Mouse (Mus musculus) stomach, embryonic 15.5 days (tissue): Measurements from ENCODE around the gene Irak3. TPM values are rescaled to one million over a fixed set of nuclear protein-coding genes. Genes with fewer than 3 reads are reported as not detected.

Experiments
- ATAC-seq: fragments of 200-750 bp; cut with Nextera tagmentation; 2 replicates; pipeline ENCODE4 v1.8.0; 2017; ENCODE audit warnings: low read depth, moderate number of reproducible peaks, moderate TSS enrichment; ENCODE audit not compliant: insufficient read depth, low FRiP score
- H3K27ac ChIP-seq: fragments of 300-500 bp; sonication (generic); 2 replicates; pipeline ENCODE4 v1.5.1; 2015; ENCODE audit warnings: mild to moderate bottlenecking, inconsistent platforms
- H3K27me3 ChIP-seq: fragments of 300-500 bp; sonication (generic); replicated peaks from 2 replicates; pipeline ENCODE4 v1.6.1; 2015; ENCODE audit warnings: inconsistent platforms
- H3K36me3 ChIP-seq: fragments of 300-500 bp; sonication (generic); 2 replicates; pipeline ENCODE4 v1.6.1; 2015; ENCODE audit warnings: inconsistent platforms
- H3K4me1 ChIP-seq: fragments of 300-500 bp; sonication (generic); 2 replicates; pipeline ENCODE4 v1.6.1; 2015; ENCODE audit warnings: inconsistent platforms
- H3K4me2 ChIP-seq: fragments of 300-500 bp; sonication (generic); 2 replicates; pipeline ENCODE4 v1.6.1; 2015; ENCODE audit warnings: mild to moderate bottlenecking, inconsistent platforms
- H3K4me3 ChIP-seq: fragments of 300-500 bp; sonication (generic); replicated peaks from 2 replicates; pipeline ENCODE4 v1.5.1; 2015; ENCODE audit warnings: inconsistent platforms
- H3K9ac ChIP-seq: fragments of 300-500 bp; sonication (generic); 2 replicates; pipeline ENCODE4 v1.6.1; 2015; ENCODE audit warnings: inconsistent platforms
- H3K9me3 ChIP-seq: fragments of 300-500 bp; sonication (generic); 2 replicates; pipeline ENCODE4 v1.6.1; 2016; ENCODE audit warnings: inconsistent platforms
- WGBS: fragments of 180-500 bp; shearing (Covaris S2); methylation state at CpG from one replicate; pipeline ENCODE4 v1.1.7; 2015; 5-methylcytosine and 5-hydroxymethylcytosine counted together
- polyA plus RNA-seq: library from polyadenylated mRNA; unstranded; fragments of >200 nt; fragmentation: Nextera tagmentation; extraction: Ambion mirVana; gene quantifications from 2 replicates; pipeline ENCODE4 v1.2.1, GENCODE M21; 2015

Gene Irak3
- polyA plus RNA-seq, 1 experiment from 2014 or later: 0.73 TPM

- WGBS: under 1% methylated on average over 55 of the region's 55 CpGs
- Histone ChIP-seq H3K9ac (peak within 1 kb of the TSS; percentile 59), H3K9me3 (no peaks in the 10 kb centered on the region), H3K4me1 (no peaks in the 10 kb centered on the region), H3K27ac (peak within 1 kb of the TSS; percentile 51), H3K4me3 (peak within 1 kb of the TSS; percentile 66), H3K36me3 (no peaks in the 10 kb centered on the region), H3K4me2 (peak within 1 kb of the TSS; percentile 77), H3K27me3 (no peaks in the 10 kb centered on the region)
- peak; percentile 100 for ATAC-seq
These were observed 89.2 kb downstream of the Irak3 start, which contains the start of gene Helb for GRCm38 (mm10) chr10:120112507-120113396. Helb (minus strand) TSS chr10:120112987.

GRCm38 (mm10) chr10:120111691-120112319, 90.1 kb downstream of the Irak3 start:
- H3K4me3 ChIP-seq: peak overlapping the region; percentile 66
- H3K4me1 ChIP-seq: no peaks in the 10 kb centered on the region
- no peaks in the 10 kb centered on the region for H3K36me3 ChIP-seq
- WGBS: 72% methylated on average over 3 of the region's 3 CpGs
- H3K9ac ChIP-seq: no peak overlapping the region
- H3K27ac ChIP-seq: no peak overlapping the region
- no peak for ATAC-seq
- H3K27me3 ChIP-seq: no peaks in the 10 kb centered on the region
- H3K4me2 ChIP-seq: peak overlapping the region; percentile 77
- H3K9me3 ChIP-seq: no peaks in the 10 kb centered on the region

GRCm38 (mm10) chr10:120100806-120101205, 101.1 kb downstream of the Irak3 start:
- no peak overlapping the region for H3K27ac ChIP-seq
- no peak for ATAC-seq
- no peaks in the 10 kb centered on the region for H3K9me3 ChIP-seq
- no peak overlapping the region for H3K4me3 ChIP-seq
- H3K36me3 ChIP-seq: peaks cover 13% of the 10 kb centered on the region; the same call in 1 of the 2 replicates
- no peak overlapping the region for H3K9ac ChIP-seq
- H3K4me1 ChIP-seq: no peaks in the 10 kb centered on the region
- H3K4me2 ChIP-seq: no peak overlapping the region
- H3K27me3 ChIP-seq: no peaks in the 10 kb centered on the region
- WGBS: 96% methylated on average over 1 of the region's 1 CpGs

- Histone ChIP-seq H3K4me2 (no peak overlapping the region), H3K4me1 (no peaks in the 10 kb centered on the region), H3K36me3 (0 out of 2 replicates have a peak, but pooled peaks cover 11% of the 10 kb centered on the region), H3K9me3 (no peaks in the 10 kb centered on the region), H3K4me3 (no peak overlapping the region), H3K27me3 (no peaks in the 10 kb centered on the region), H3K27ac (no peak overlapping the region), H3K9ac (no peak overlapping the region)
- WGBS: 80% methylated on average over 5 of the region's 5 CpGs
- no peak for ATAC-seq
These were observed 104.4 kb downstream of the Irak3 start for GRCm38 (mm10) chr10:120097564-120097963.

GRCm38 (mm10) chr10:120095716-120096115, 106.2 kb downstream of the Irak3 start:
- no peaks in the 10 kb centered on the region for H3K4me1 ChIP-seq
- H3K27me3 ChIP-seq: no peaks in the 10 kb centered on the region
- no peak overlapping the region for H3K27ac ChIP-seq
- ATAC-seq: no peak
- WGBS: 94% methylated on average over 5 of the region's 5 CpGs
- H3K36me3 ChIP-seq: 0 out of 2 replicates have a peak, but pooled peaks cover 11% of the 10 kb centered on the region
- no peak overlapping the region for H3K4me2 ChIP-seq
- H3K9me3 ChIP-seq: no peaks in the 10 kb centered on the region
- no peak overlapping the region for H3K9ac ChIP-seq
- no peak overlapping the region for H3K4me3 ChIP-seq

- Histone ChIP-seq H3K4me1 (no peaks in the 10 kb centered on the region), H3K9me3 (no peaks in the 10 kb centered on the region), H3K36me3 (0 out of 2 replicates have a peak, but pooled peaks cover 11% of the 10 kb centered on the region), H3K27ac (no peak overlapping the region), H3K9ac (no peak overlapping the region), H3K27me3 (no peaks in the 10 kb centered on the region), H3K4me2 (no peak overlapping the region), H3K4me3 (no peak overlapping the region)
- no peak for ATAC-seq
- WGBS: 86% methylated on average over 9 of the region's 9 CpGs
These were observed 106.8 kb downstream of the Irak3 start for GRCm38 (mm10) chr10:120095136-120095535.

- ATAC-seq: no peak
- WGBS: 89% methylated on average over 12 of the region's 12 CpGs
- Histone ChIP-seq H3K27ac (no peak overlapping the region), H3K4me2 (no peak overlapping the region), H3K9me3 (no peaks in the 10 kb centered on the region), H3K4me3 (no peak overlapping the region), H3K27me3 (no peaks in the 10 kb centered on the region), H3K36me3 (0 out of 2 replicates have a peak, but pooled peaks cover 11% of the 10 kb centered on the region), H3K4me1 (no peaks in the 10 kb centered on the region), H3K9ac (no peak overlapping the region)
These were observed 109.4 kb downstream of the Irak3 start for GRCm38 (mm10) chr10:120092548-120092947.

Other genes with a start within 250 kb of the Irak3 start
- gene Helb, start 89.1 kb downstream of the Irak3 start, polyA plus RNA-seq: 5.8 and 6.0 TPM in 2 replicates
- 126 and 133 TPM in 2 replicates for gene Tmbim4, start 540 bp downstream of the Irak3 start, polyA plus RNA-seq
- 52.5 and 53.8 TPM in 2 replicates for gene Llph, start 24.9 kb upstream of the Irak3 start, polyA plus RNA-seq